Mouse (Mus musculus): ENCODE measurements around the gene Rtn3.

The Rtn3 gene

DNA sequence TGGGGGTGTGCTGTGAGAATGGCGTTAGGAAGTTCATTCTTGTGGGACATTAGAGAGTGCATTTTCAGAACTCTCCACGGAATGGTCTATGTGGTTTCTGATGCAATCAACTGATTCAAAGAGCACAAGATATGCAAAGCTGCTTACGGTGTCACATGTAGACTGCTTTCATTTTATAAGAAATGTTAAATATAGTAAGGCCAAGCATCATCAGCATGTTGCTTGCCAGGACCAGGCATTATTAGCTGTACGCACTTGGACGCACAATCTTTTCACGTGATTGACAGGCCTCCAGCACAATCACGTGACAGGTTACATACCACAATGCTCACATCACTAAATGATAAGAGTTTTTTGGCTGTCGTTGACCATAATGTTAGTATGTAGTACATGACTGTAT lies 4.6 kb upstream of the Rtn3 start:
- DNase-seq (ENCODE audit: low read depth, low spot score): no peak

- no peak for DNase-seq (ENCODE audit: low read depth, low spot score)
Measured at GRCm38 (mm10) chr19:7484076-7484475, 995 bp upstream of the Rtn3 start.

GRCm38 (mm10) chr19:7483512-7483882 lies 416 bp upstream of the Rtn3 start:
- DNase-seq (ENCODE audit: low read depth, low spot score): no peak

- no peak for DNase-seq (ENCODE audit: low read depth, low spot score)
Measured at GRCm38 (mm10) chr19:7482266-7482598, 849 bp downstream of the Rtn3 start.

DNA sequence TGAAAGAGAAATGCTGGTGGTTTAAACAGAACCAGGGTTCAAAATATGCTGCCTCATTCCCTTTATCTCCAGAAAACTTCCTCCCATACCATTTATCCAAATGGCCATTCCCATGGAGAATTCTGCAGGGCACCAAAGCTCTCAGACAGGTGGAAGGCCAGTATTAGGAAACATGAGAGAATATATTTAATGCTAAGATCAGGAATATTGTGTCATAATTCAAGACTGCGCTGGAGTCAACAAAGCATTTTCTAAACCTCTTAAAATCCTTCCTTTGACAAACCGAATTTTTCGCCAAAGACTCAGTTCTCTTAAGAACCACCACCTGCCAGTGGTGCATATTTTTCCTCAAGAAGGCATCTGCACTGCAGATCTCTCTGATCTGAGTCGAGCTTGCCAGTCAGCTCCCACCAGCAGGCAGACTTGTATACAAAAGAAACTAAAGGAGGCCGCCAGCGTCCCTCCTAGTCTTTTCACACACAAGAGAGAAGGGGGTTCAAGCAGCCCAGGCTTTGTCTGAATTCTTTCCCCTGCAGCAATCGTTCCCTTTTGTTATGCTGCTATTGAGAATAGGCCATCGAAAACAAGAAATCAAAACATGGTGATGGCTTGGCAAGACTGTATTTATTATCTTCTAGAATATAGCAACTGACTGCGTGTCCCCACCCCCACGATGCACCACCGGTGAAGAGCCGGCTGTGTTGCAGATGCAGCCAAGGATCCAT lies 1.4 kb downstream of the Rtn3 start:
- no peak for DNase-seq (ENCODE audit: low read depth, low spot score)

- DNase-seq (ENCODE audit: low read depth, low spot score): no peak
Measured at GRCm38 (mm10) chr19:7479751-7480248, 3.3 kb downstream of the Rtn3 start.

DNA sequence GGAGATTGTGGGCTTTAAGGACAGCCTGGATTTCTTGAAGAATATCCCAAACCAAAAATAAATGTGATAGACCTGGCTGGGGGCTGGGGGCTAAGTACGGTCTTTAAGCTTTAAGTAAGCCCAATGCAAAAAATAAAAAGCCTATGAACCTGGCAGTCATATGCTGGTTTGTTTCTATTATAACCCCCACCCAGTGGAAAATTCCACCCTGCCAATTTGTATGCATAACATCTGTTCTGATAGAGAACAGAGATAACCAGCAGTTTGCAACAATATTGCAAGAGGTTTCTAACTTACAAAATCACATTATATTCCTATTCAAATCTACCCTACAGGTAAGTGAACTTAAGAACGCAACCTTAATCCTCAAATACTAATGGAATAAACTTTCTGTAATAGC lies 12.4 kb downstream of the Rtn3 start:
- DNase-seq (ENCODE audit: low read depth, low spot score): no peak

DNA sequence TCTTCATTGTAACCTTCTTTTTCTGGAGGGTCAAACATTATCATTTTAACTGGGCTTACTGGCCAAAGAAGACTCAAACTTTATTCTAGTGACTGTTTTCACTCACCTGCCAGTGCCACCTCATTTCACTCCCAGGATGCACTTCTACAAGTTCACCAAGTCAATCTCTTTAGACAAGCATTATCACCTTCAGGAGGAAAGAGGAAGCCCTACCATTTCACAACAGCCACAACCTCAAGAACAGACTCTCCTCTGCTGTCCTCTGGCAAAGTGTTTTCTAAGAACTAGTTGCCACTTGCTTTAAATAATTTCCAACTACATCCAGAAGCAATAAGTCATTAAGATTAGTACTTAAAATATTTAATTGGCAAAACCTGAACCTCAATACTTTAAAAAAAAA lies 15.2 kb downstream of the Rtn3 start:
- DNase-seq (ENCODE audit: low read depth, low spot score): no peak

- DNase-seq (ENCODE audit: low read depth, low spot score): no peak
Measured at GRCm38 (mm10) chr19:7459370-7459769, 23.7 kb downstream of the Rtn3 start.

GRCm38 (mm10) chr19:7458901-7459300 lies 24.2 kb downstream of the Rtn3 start:
- DNase-seq (ENCODE audit: low read depth, low spot score): no peak

GRCm38 (mm10) chr19:7456803-7457202 lies 26.3 kb downstream of the Rtn3 start:
- DNase-seq (ENCODE audit: low read depth, low spot score): no peak

DNA sequence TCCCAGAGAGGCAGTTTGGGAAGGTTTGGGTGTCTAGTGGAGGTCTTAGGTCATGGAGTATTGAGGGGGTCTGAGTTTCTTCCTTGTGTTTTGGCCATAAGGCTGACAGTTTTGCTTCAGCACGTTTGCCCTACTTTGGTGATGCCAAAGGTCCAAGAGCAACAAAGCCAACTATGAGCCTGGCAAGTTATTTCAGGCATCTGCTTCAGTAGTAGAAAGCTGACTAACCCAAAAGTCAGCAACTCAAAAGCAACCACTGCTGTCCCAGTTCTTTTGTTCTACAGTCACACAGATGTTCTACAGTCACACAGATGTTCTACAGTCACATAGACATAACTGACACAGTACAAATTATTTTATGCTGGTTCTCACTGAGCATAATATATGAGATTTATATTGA lies 37.5 kb downstream of the Rtn3 start:
- no peak for DNase-seq (ENCODE audit: low read depth, low spot score)

DNA sequence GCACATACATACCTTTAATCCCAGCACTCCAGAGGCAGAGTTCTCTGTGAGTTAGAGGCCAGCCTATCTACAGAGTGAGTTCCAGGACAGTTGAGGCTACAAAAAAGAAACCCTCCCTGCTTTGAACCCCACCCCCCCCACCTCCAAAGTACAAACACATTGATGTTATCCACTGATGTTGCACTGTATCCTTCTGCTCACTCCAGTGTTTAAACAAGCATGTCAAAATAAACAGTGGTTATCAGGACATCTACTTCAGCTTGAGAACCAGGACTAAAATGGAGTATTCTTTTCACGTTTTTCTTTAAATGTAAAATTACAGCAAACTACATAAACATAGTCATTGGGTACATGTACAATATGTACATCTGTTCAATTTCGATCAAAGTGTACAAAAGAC lies 38.0 kb downstream of the Rtn3 start:
- no peak for DNase-seq (ENCODE audit: low read depth, low spot score)

DNA sequence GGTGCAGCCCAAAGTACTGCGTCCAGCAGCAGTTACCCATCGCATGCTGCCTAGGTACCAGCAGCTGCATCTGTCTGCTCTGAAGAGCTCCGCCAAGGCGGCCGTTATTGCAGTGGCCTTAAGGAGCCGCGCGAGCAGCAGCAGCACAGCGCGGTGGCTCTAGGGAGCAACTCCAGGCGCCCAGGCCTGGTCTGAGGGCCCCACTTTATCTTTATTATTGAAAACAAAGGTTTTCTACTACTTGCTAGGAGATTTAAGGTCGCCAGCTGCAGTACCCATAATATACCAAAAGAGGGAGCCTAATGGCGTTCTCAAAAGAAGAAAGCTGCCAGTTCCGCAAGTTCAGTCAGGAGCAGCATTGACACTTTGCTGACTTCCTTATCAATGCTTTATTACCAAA lies 41.6 kb downstream of the Rtn3 start:
- no peak for DNase-seq (ENCODE audit: low read depth, low spot score)

GRCm38 (mm10) chr19:7438295-7438694 lies 44.8 kb downstream of the Rtn3 start:
- no peak for DNase-seq (ENCODE audit: low read depth, low spot score)

GRCm38 (mm10) chr19:7436061-7436970 lies 46.8 kb downstream of the Rtn3 start:
- DNase-seq (ENCODE audit: low read depth, low spot score): no peak

GRCm38 (mm10) chr19:7434887-7435286 lies 48.2 kb downstream of the Rtn3 start:
- DNase-seq (ENCODE audit: low read depth, low spot score): no peak

DNA sequence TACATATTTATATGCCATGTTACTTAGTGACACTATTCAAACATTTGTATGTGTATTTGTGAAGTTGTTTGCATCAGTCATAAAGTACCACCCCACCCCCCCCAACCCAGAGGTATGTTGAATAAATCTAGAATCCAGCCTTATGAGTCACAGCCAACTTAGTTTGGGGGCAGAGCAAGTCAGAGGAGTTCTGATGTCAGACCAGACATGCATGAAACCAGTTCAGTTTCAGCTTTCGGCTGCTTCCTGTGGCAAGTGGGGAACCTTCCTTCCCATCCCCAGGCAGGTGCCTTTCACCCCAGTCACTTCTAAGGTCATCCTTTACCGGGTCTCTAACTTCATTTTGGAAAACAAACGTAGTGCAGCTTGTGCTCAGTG lies 57.7 kb downstream of the Rtn3 start:
- DNase-seq (ENCODE audit: low read depth, low spot score): no peak

DNA sequence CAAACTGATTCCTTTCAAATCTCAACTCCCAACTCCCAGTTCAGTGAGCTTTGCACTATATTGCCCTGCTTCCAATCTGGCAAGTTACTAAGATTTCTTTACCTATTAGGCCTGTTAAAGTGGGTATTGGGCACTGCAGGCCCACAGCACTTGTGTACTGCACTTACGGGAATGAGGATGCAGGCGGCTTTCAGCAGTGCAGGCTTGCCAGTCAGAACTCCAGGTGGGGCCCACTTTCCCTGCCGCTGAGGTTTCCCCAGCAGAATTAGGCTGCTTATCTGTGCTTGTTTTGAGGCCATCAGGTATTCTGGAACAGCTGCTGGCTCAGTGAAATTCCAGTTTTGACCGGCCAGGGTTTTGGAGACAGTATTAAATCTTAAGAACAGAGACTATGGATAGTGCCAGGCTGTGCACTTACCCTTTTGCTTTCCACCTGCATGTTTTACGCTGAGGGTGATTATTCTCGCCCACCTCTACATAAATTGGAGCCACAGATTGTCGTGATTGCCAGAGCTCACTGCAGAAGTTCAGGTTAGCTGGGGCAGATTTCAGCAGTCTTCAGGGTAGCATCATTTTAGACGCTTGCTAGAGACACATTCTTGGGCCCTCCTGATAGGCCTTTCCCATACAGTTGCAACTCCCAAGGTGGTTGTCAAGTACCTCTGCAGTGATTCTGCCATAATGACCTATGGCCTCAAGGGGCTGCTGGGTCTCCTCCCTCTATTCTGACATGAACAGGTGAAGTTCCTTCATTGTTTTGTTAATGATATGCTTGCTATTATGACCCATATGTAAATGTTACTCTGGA lies 58.3 kb downstream of the Rtn3 start:
- DNase-seq (ENCODE audit: low read depth, low spot score): no peak

- DNase-seq (ENCODE audit: low read depth, low spot score): no peak
Measured at GRCm38 (mm10) chr19:7424131-7424530, 59.0 kb downstream of the Rtn3 start.

GRCm38 (mm10) chr19:7423656-7424030 lies 59.4 kb downstream of the Rtn3 start:
- no peak for DNase-seq (ENCODE audit: low read depth, low spot score)

GRCm38 (mm10) chr19:7423028-7423655 lies 59.9 kb downstream of the Rtn3 start:
- no peak for DNase-seq (ENCODE audit: low read depth, low spot score)

Data from retina, adult 2 months (tissue).